Mouse (Mus musculus): Measurements from ENCODE around the gene Tex21. TPM values are rescaled to one million over a fixed set of nuclear protein-coding genes. Genes with fewer than 3 reads are reported as not detected.

Tex21 gene
- polyA plus RNA-seq, 1 experiment = not detected

DNA sequence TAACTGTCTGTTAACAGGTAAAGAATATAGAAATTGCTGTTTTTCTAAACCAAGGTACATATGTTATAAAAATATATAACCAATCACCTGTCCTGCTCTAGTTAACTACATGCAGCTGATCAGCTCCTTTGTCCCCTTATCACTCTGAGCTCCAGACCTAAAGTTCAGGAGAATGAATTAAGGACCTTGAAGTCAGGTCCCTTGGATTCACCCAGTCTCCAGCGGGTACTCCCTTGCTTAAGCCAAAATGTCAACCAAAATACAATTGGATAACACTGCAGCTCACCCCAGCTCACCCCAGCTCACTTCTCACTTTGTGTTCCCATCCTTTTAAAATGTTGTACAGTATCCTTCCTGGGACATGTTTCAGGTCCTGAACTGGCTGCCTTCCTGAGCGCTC, 7.0 kb upstream of the Tex21 start:
- Histone ChIP-seq H3K27me3 (ENCODE audit: control insufficient read depth, insufficient read depth, insufficient read length) (no peaks in the 10 kb centered on the region), H3K4me3 (ENCODE audit: insufficient read depth, poor library complexity, severe bottlenecking) (no peak overlapping the region), H3ac (ENCODE audit: control insufficient read depth, insufficient read length, low read depth) (no peak overlapping the region), H3K79me2 (ENCODE audit: control insufficient read depth, insufficient read depth) (peaks cover 34% of the 10 kb centered on the region), H3K36me3 (ENCODE audit: control insufficient read depth, insufficient read depth) (peaks cover 8% of the 10 kb centered on the region), H3K79me3 (ENCODE audit: low read depth) (peaks cover 32% of the 10 kb centered on the region)
- TF ChIP-seq MYOD1 (IDR thresholded peaks at IDR 0.05; ENCODE audit: control insufficient read depth, insufficient read length, low read depth) = no peak

GRCm38 (mm10) chr12:76253090-76253489, 6.5 kb upstream of the Tex21 start:
- H3ac ChIP-seq (ENCODE audit: control insufficient read depth, insufficient read length, low read depth) = no peak overlapping the region
- no peak overlapping the region for H3K4me3 ChIP-seq (ENCODE audit: insufficient read depth, poor library complexity, severe bottlenecking)
- H3K36me3 ChIP-seq (ENCODE audit: control insufficient read depth, insufficient read depth) = peaks cover 3% of the 10 kb centered on the region
- no peaks in the 10 kb centered on the region for H3K27me3 ChIP-seq (ENCODE audit: control insufficient read depth, insufficient read depth, insufficient read length)
- peaks cover 29% of the 10 kb centered on the region for H3K79me2 ChIP-seq (ENCODE audit: control insufficient read depth, insufficient read depth)
- peaks cover 27% of the 10 kb centered on the region for H3K79me3 ChIP-seq (ENCODE audit: low read depth)
- TF ChIP-seq CTCF (IDR thresholded peaks at IDR 0.05; ENCODE audit: control insufficient read depth, insufficient read depth, insufficient read length) = no peak
- no peak for TF ChIP-seq MAX (IDR thresholded peaks at IDR 0.05)
- no peak for TF ChIP-seq CEBPB (IDR thresholded peaks at IDR 0.05; ENCODE audit: low read depth)
- no peak for TF ChIP-seq FOSL1 (IDR thresholded peaks at IDR 0.05; ENCODE audit: insufficient read depth, low read length, poor library complexity, severe bottlenecking)
- TF ChIP-seq MYOD1 (IDR thresholded peaks at IDR 0.05; ENCODE audit: control insufficient read depth, insufficient read length, low read depth) = no peak
- TF ChIP-seq MYOG (IDR thresholded peaks at IDR 0.05; ENCODE audit: control insufficient read depth, extremely low read depth, insufficient read length) = no peak
- no peak for TF ChIP-seq USF1 (IDR thresholded peaks at IDR 0.05; ENCODE audit: low read depth)

- Histone ChIP-seq H3K27me3 (ENCODE audit: control insufficient read depth, insufficient read depth, insufficient read length) (no peaks in the 10 kb centered on the region), H3K4me3 (ENCODE audit: insufficient read depth, poor library complexity, severe bottlenecking) (no peak overlapping the region), H3ac (ENCODE audit: control insufficient read depth, insufficient read length, low read depth) (no peak overlapping the region), H3K79me2 (ENCODE audit: control insufficient read depth, insufficient read depth) (no peaks in the 10 kb centered on the region), H3K79me3 (ENCODE audit: low read depth) (no peaks in the 10 kb centered on the region), H3K36me3 (ENCODE audit: control insufficient read depth, insufficient read depth) (no peaks in the 10 kb centered on the region)
- no peak for TF ChIP-seq FOSL1 (IDR thresholded peaks at IDR 0.05; ENCODE audit: insufficient read depth, low read length, poor library complexity, severe bottlenecking)
- TF ChIP-seq MYOG (IDR thresholded peaks at IDR 0.05; ENCODE audit: control insufficient read depth, extremely low read depth, insufficient read length) = no peak
- TF ChIP-seq USF1 (IDR thresholded peaks at IDR 0.05; ENCODE audit: low read depth) = no peak
- no peak for TF ChIP-seq CEBPB (IDR thresholded peaks at IDR 0.05; ENCODE audit: low read depth)
- no peak for TF ChIP-seq MYOD1 (IDR thresholded peaks at IDR 0.05; ENCODE audit: control insufficient read depth, insufficient read length, low read depth)
- TF ChIP-seq CTCF (IDR thresholded peaks at IDR 0.05; ENCODE audit: control insufficient read depth, insufficient read depth, insufficient read length) = no peak
- no peak for TF ChIP-seq MAX (IDR thresholded peaks at IDR 0.05)
Observed at GRCm38 (mm10) chr12:76244981-76245380, 1.6 kb downstream of the Tex21 start.

- H3K27me3 ChIP-seq (ENCODE audit: control insufficient read depth, insufficient read depth, insufficient read length) = no peaks in the 10 kb centered on the region
- no peaks in the 10 kb centered on the region for H3K79me3 ChIP-seq (ENCODE audit: low read depth)
- H3K4me3 ChIP-seq (ENCODE audit: insufficient read depth, poor library complexity, severe bottlenecking) = no peak overlapping the region
- no peak overlapping the region for H3ac ChIP-seq (ENCODE audit: control insufficient read depth, insufficient read length, low read depth)
- TF ChIP-seq MYOG (IDR thresholded peaks at IDR 0.05; ENCODE audit: control insufficient read depth, extremely low read depth, insufficient read length) (no peak), CTCF (IDR thresholded peaks at IDR 0.05; ENCODE audit: control insufficient read depth, insufficient read depth, insufficient read length) (no peak), USF1 (IDR thresholded peaks at IDR 0.05; ENCODE audit: low read depth) (no peak), FOSL1 (IDR thresholded peaks at IDR 0.05; ENCODE audit: insufficient read depth, low read length, poor library complexity, severe bottlenecking) (no peak)
- no peaks in the 10 kb centered on the region for H3K36me3 ChIP-seq (ENCODE audit: control insufficient read depth, insufficient read depth)
- H3K79me2 ChIP-seq (ENCODE audit: control insufficient read depth, insufficient read depth) = no peaks in the 10 kb centered on the region
Observed at GRCm38 (mm10) chr12:76241833-76242232, 4.7 kb downstream of the Tex21 start.

DNA sequence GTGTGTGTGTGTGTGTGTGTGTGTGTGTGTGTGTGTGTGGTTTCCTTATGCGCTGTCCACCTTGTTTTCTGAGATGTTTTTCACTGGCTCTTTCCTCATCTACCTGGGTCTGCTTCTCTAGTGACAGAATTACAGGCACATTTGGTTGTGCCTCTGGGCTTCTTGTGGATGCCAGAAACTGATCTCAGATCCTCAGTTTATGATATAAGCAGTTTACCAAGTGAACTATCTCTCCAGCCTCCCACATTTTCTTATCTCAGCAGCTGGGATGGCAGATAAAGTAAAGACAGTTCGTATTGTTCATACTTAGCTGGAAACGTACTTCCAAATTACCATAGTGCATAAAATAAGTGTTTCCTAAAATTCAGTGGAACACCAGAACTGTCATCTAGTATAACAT, 5.5 kb downstream of the Tex21 start:
- TF ChIP-seq CEBPB (IDR thresholded peaks at IDR 0.05; ENCODE audit: low read depth) = no peak
- TF ChIP-seq MYOG (IDR thresholded peaks at IDR 0.05; ENCODE audit: control insufficient read depth, extremely low read depth, insufficient read length) = no peak
- no peak for TF ChIP-seq USF1 (IDR thresholded peaks at IDR 0.05; ENCODE audit: low read depth)
- Histone ChIP-seq H3K27me3 (ENCODE audit: control insufficient read depth, insufficient read depth, insufficient read length) (no peaks in the 10 kb centered on the region), H3K79me2 (ENCODE audit: control insufficient read depth, insufficient read depth) (no peaks in the 10 kb centered on the region), H3K79me3 (ENCODE audit: low read depth) (no peaks in the 10 kb centered on the region), H3K36me3 (ENCODE audit: control insufficient read depth, insufficient read depth) (no peaks in the 10 kb centered on the region), H3ac (ENCODE audit: control insufficient read depth, insufficient read length, low read depth) (no peak overlapping the region), H3K4me3 (ENCODE audit: insufficient read depth, poor library complexity, severe bottlenecking) (no peak overlapping the region)

GRCm38 (mm10) chr12:76240670-76241069, 5.9 kb downstream of the Tex21 start:
- Histone ChIP-seq H3K36me3 (ENCODE audit: control insufficient read depth, insufficient read depth) (no peaks in the 10 kb centered on the region), H3K27me3 (ENCODE audit: control insufficient read depth, insufficient read depth, insufficient read length) (no peaks in the 10 kb centered on the region), H3K79me3 (ENCODE audit: low read depth) (no peaks in the 10 kb centered on the region), H3ac (ENCODE audit: control insufficient read depth, insufficient read length, low read depth) (no peak overlapping the region), H3K79me2 (ENCODE audit: control insufficient read depth, insufficient read depth) (no peaks in the 10 kb centered on the region), H3K4me3 (ENCODE audit: insufficient read depth, poor library complexity, severe bottlenecking) (no peak overlapping the region)
- TF ChIP-seq CTCF (IDR thresholded peaks at IDR 0.05; ENCODE audit: control insufficient read depth, insufficient read depth, insufficient read length) (no peak), USF1 (IDR thresholded peaks at IDR 0.05; ENCODE audit: low read depth) (no peak), MAX (IDR thresholded peaks at IDR 0.05) (no peak), CEBPB (IDR thresholded peaks at IDR 0.05; ENCODE audit: low read depth) (no peak), FOSL1 (IDR thresholded peaks at IDR 0.05; ENCODE audit: insufficient read depth, low read length, poor library complexity, severe bottlenecking) (no peak), MYOD1 (IDR thresholded peaks at IDR 0.05; ENCODE audit: control insufficient read depth, insufficient read length, low read depth) (no peak)

Data from C2C12 (cell line).